Mouse (Mus musculus) heart, adult 18-20 months (tissue): ENCODE data around the gene Olfr486. TPM values are rescaled to one million over a fixed set of nuclear protein-coding genes. Genes with fewer than 3 reads are reported as not detected.
"Not testable (repeated sequence)": the region's sequence is repeated elsewhere in the genome, so short reads cannot be mapped to it uniquely, and the experiment has no call there.

Experiments used
- DNase-seq, 2 experiments: peaks; one replicate each; pipeline ENCODE4 v3.0.0; 2021 to 2022; ENCODE audit warnings: mixed read lengths in 1 of 2
- long read RNA-seq, 2 experiments: library from polyadenylated mRNA; stranded (forward); transcript quantifications; one replicate each; pipeline ENCODE4 v2.0.0; 2021
- total RNA-seq, 2 experiments: library from RNA; stranded (reverse); gene quantifications; 2 replicates each; pipeline ENCODE4 v1.2.3; 2021

The Olfr486 gene
- not detected for total RNA-seq
- long read RNA-seq, experiment 1 = 0 reads
- long read RNA-seq, experiment 2 = 0 reads

DNA sequence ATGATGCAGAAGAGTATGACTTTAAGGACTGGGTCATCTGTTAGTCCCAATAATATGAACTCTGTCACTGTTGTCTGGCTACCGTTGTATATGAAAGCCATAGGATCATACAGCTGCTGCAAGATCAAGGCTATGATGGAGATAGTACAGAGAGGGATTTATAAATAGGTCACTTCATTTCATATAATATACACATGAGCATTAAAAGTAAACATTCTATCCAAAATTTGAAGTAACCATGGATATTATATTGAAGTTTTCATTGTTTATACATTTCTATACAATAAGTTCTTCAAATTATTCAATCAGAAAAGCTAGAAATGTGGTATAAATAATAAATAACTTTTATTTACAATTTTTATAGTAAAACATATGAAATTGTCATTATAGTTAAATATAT is at the start of gene Olfr486:
Gene Olfr486, minus strand, starts transcription at position 101 of the 400 bp plus-strand sequence.
- not testable (repeated sequence) for DNase-seq

DNA sequence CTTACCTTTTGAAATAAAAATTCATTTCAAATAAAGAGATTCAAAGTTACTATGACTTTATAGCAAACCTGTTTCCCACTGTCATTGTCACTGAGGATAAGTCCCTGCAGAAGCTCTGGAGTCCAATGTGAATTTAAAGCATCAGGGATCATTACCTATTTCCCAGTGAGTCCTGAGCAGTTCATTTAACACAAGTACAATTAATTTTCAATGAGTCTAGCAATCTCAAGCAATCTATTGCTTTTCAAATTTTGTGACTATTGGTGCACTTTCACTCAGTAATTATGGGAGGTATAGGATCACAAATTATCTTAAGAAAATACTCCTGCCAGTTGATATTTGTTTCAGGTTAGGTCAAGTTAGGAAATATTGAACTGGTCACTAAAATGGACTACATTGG is 42.0 kb upstream of the Olfr486 start, which contains the start of gene Olfr487:
Gene Olfr487, minus strand, starts transcription at position 101 of the 400 bp plus-strand sequence.
- not testable (repeated sequence) for DNase-seq

DNA sequence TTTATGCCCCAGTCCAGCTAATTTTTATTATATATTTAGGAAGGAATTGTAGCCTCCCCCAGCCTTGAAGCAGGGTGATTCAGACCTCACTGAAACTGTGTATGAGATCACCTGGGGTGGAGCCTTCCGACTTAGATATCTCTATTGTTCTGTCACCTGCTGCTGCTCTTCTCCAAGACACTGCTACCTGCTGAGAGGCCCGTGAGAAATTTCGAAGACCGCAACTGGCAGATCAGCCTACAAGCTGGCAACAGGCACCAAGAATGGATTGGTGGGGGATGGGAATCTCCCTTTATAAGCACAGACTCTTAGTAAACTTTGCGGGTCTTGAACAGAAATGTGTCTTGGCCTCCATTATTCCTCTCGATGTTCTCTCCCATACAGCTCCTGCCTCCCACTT is 24.4 kb upstream of the Olfr486 start:
- no peak for DNase-seq

DNA sequence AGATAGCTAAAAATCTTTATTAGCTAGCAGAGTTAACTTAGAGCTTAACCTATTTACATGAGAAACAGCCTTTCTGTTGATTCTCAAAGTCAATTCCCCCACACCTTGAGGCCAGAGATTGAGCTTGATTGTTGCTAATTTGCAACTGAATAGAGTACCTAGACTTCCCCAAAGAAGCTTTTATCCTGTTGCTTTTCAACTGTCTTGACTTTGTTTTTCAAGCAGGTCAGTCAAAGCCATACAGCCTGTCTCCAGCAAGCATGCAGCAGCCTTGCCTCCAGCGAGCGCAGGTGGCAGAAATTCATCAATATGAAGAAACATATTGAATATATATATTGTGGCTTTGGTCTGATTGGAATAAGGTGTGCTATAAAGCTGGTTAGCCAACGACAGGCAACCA is 23.8 kb upstream of the Olfr486 start:
- not testable (repeated sequence) for DNase-seq

- DNase-seq = not testable (repeated sequence)
These were observed 20.2 kb upstream of the Olfr486 start for GRCm38 (mm10) chr7:108192714-108193113.

DNA sequence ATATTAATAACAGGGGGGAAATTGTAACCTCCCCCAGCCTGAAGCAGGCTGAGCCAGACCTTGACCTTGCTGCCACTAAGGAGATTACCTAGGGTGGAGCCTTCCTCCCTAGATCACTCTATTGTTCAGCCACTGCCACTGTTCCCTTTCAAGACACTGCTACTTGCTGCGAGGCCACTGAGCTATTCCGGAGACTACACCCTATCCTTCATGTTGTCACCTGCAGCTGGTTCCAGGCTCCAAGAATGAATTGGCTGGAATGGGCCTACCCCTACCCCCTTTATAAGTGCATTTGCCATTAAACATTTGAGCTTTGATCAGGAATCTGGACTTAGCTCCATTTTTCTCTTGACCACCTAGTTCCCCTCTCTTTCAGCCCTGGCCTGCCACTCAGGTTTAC is 18.7 kb upstream of the Olfr486 start:
- not testable (repeated sequence) for DNase-seq

- not testable (repeated sequence) for DNase-seq
These were observed 12.7 kb upstream of the Olfr486 start for GRCm38 (mm10) chr7:108185237-108185636.

GRCm38 (mm10) chr7:108184401-108184800 is 11.9 kb upstream of the Olfr486 start:
- DNase-seq = not testable (repeated sequence)

DNA sequence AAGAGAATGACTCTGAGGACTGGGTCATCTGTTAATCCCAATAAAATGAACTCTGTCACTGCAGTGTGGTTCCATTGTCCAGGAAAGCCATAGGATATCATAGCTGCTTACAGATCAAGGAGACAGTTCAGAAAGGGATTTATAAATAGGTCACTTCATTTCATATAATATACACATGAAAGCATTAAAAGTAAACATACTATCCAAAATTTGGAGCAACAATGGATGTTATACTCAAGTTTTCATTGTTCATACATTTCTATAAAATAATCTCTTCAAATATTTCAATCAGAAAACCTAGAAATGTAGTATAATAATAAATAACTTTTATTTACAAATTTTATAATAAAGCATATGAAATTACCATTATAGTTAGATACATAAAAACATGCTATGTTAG is 12.8 kb downstream of the Olfr486 start, which contains the start of gene Olfr485:
Gene Olfr485, minus strand, starts transcription at position 101 of the 400 bp plus-strand sequence.
- no peak for DNase-seq

DNA sequence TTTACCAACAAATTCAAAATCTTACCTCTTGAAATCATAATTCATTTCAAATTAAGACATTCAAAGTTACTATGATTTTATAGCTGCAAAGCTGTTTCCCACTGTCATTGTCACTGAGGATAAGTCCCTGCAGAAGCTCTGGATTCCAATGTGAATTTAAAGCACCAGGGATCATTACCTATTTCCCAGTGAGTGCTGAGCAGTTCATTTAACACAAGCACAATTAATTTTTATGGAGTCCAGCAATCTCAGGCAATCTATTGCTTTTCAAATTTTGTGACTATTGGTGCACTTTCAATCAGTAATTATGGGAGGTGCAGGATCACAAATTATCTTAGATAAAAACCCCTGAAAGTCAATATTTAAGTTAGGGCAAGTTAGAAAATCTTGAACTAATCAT is 45.2 kb downstream of the Olfr486 start, which contains the start of gene Olfr484:
Gene Olfr484, minus strand, starts transcription at position 101 of the 400 bp plus-strand sequence.
- DNase-seq = no peak

Other genes with a start within 250 kb of the Olfr486 start
- gene Olfr473, start 242.3 kb downstream of the Olfr486 start, total RNA-seq = not detected
- not detected for gene Olfr474, start 218.1 kb downstream of the Olfr486 start, total RNA-seq
- not detected for gene Olfr476, start 207.9 kb downstream of the Olfr486 start, total RNA-seq
- gene Olfr477, start 186.0 kb downstream of the Olfr486 start, total RNA-seq = not detected
- gene Olfr478, start 138.8 kb downstream of the Olfr486 start, total RNA-seq = not detected
- not detected for gene Olfr479, start 122.0 kb downstream of the Olfr486 start, total RNA-seq
- gene Olfr480, start 105.4 kb downstream of the Olfr486 start, total RNA-seq = not detected
- not detected for gene Olfr481, start 92.9 kb downstream of the Olfr486 start, total RNA-seq
- 1 to 10 TPM in 1 of 2 experiments, under 1 TPM in 1; 0.87 to 1.1 TPM for gene Olfr482, start 75.2 kb downstream of the Olfr486 start, total RNA-seq
- gene Olfr483, start 71.9 kb downstream of the Olfr486 start, total RNA-seq = not detected
- gene Olfr484, start 45.3 kb downstream of the Olfr486 start, total RNA-seq = not detected
- gene Olfr485, start 12.9 kb downstream of the Olfr486 start, total RNA-seq = not detected
- gene Olfr487, start 41.9 kb upstream of the Olfr486 start, total RNA-seq = not detected
- gene Olfr488, start 85.6 kb upstream of the Olfr486 start, total RNA-seq = not detected
- not detected for gene Olfr490, start 116.2 kb upstream of the Olfr486 start, total RNA-seq
- not detected for gene Olfr491, start 140.7 kb upstream of the Olfr486 start, total RNA-seq
- gene Olfr492, start 150.9 kb upstream of the Olfr486 start, total RNA-seq = not detected
- gene Olfr493, start 174.2 kb upstream of the Olfr486 start, total RNA-seq = not detected
- gene Olfr494, start 192.6 kb upstream of the Olfr486 start, total RNA-seq = not detected
- not detected for gene Olfr495, start 220.4 kb upstream of the Olfr486 start, total RNA-seq
- not detected for gene Olfr497, start 247.7 kb upstream of the Olfr486 start, total RNA-seq